Mouse (Mus musculus) macrophage (primary cell): ENCODE results near the gene Ctc1. TPM values are rescaled to one million over a fixed set of nuclear protein-coding genes. Genes with fewer than 3 reads are reported as not detected.

Experiments
- H3K27ac ChIP-seq: fragments of 350-480 bp; formaldehyde crosslinking; 2 replicates; pipeline ENCODE4 v1.9.0; 2021
- H3K36me3 ChIP-seq: fragments of 350-480 bp; formaldehyde crosslinking; 2 replicates; pipeline ENCODE4 v1.9.0; 2021; ENCODE audit errors: inconsistent target
- H3K4me3 ChIP-seq: fragments of 350-480 bp; formaldehyde crosslinking; 2 replicates; pipeline ENCODE4 v1.9.0; 2021; ENCODE audit errors: inconsistent target
- H3K79me2 ChIP-seq: fragments of 350-480 bp; formaldehyde crosslinking; 2 replicates; pipeline ENCODE4 v1.9.0; 2021; ENCODE audit errors: inconsistent target
- WGBS: methylation state at CpG from one replicate; pipeline ENCODE4 v1.1.7; 2026; ENCODE audit warnings: inconsistent platforms; ENCODE audit not compliant: missing documents; 5-methylcytosine and 5-hydroxymethylcytosine counted together
- polyA plus RNA-seq: library from polyadenylated mRNA; stranded (reverse); fragments of 250-400 nt; gene quantifications from 3 replicates; pipeline ENCODE4 v1.2.4, GENCODE M21; 2018; ENCODE audit warnings: inconsistent platforms

The Ctc1 gene
- polyA plus RNA-seq, 1 experiment from 2014 or later = 28.9 TPM

DNA sequence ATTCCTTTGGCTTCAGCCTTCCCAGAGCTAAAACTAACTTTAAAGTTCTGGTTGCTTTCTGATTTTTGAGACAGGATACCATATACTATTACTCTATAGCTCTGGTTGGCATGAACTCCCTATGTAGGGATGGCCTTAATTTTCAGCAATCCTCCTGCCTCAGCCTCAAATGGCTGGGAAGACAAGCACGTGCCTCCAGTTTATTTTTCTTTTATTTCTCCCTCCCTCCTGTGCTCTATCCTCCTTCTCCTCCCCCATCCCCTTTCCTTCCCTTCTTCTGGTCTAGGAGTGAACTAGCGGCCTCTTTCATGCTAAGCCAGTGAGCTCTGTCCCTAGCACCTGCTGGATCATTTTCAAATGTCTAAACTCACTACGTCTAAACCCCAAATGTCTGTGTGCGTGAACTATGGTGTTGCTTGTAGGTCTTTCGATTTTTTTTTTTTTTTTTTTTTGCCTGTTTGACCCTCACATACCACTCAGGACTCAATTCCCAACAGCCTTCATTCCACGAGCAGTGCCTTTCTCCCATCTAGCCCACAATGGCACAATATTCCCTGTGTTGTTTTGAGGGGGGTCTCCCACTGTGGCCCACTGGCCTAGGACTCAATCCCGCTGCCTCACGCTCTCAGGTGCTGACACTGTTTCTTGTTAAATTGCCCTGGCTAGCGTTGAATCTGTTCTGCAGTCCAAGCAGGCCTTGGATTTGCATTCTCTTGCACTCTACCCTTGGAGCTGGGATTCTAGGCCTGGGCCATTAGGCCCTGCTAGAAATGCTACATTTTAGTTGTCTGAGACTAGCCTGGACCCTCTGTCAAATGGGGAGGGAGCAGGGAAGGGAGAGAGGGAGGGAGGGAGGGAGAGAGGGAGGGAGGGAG lies 48.8 kb downstream of the Ctc1 start:
- Histone ChIP-seq H3K36me3 (no peaks in the 10 kb centered on the region), H3K4me3 (peak overlapping the region; percentile 71)
- WGBS = 89% methylated on average over 8 of the region's 9 CpGs

DNA sequence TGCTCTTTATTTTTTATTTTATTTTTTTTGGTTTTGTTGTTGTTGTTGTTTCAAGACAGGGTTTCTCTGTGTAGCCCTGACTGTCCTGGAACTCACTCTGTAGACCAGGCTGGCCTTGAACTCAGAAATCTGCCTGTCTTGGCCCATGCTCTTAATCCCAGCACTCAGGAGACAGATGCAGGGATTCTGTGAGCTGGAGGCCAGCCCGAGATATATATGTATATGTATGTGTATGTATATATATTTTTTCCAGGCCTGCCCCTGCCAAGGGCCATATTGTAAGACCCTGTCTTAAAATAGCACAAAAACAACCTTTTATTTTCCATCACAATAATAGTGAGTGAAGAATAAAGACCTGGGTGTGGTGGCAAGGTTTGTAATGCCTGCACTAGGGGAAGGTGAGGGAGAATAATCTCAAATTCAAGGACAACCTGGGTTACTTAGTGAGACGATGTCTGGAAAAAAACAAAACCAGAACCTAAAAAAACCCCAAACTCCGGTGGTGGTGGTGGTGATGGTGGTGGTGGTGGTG lies 49.7 kb downstream of the Ctc1 start:
- 100% methylated on average over 2 of the region's 3 CpGs for WGBS
- Histone ChIP-seq H3K36me3 (no peaks in the 10 kb centered on the region), H3K27ac (no peak overlapping the region), H3K79me2 (peaks cover 16% of the 10 kb centered on the region; the same call in 1 of the 2 replicates), H3K4me3 (no peak overlapping the region)

More for the DNA sequence above, 48.8 kb downstream of the Ctc1 start:
- Histone ChIP-seq H3K27ac (peak overlapping the region; percentile 75), H3K79me2 (peaks cover 19% of the 10 kb centered on the region; the same call in 1 of the 2 replicates)

- H3K79me2 ChIP-seq = peaks cover 7% of the 10 kb centered on the region; the same call in 1 of the 2 replicates
- peak overlapping the region; percentile 8; the same call in 1 of the 2 replicates for H3K4me3 ChIP-seq
- no peaks in the 10 kb centered on the region for H3K36me3 ChIP-seq
- no peak overlapping the region for H3K27ac ChIP-seq
- WGBS = 7% methylated on average over 23 of the region's 29 CpGs
Observed at GRCm38 (mm10) chr11:69066163-69066861, 50.6 kb downstream of the Ctc1 start.

GRCm38 (mm10) chr11:69066956-69067355 lies 51.2 kb downstream of the Ctc1 start:
- Histone ChIP-seq H3K79me2 (peaks cover under 1% of the 10 kb centered on the region; the same call in 1 of the 2 replicates), H3K4me3 (no peak overlapping the region), H3K27ac (no peak overlapping the region), H3K36me3 (no peaks in the 10 kb centered on the region)
- 16% methylated on average over 8 of the region's 8 CpGs for WGBS

- Histone ChIP-seq H3K36me3 (no peaks in the 10 kb centered on the region), H3K79me2 (no peaks in the 10 kb centered on the region), H3K4me3 (no peak overlapping the region), H3K27ac (no peak overlapping the region)
- WGBS = 96% methylated on average over 6 of the region's 6 CpGs
Observed at GRCm38 (mm10) chr11:69067601-69068000, 51.9 kb downstream of the Ctc1 start.

DNA sequence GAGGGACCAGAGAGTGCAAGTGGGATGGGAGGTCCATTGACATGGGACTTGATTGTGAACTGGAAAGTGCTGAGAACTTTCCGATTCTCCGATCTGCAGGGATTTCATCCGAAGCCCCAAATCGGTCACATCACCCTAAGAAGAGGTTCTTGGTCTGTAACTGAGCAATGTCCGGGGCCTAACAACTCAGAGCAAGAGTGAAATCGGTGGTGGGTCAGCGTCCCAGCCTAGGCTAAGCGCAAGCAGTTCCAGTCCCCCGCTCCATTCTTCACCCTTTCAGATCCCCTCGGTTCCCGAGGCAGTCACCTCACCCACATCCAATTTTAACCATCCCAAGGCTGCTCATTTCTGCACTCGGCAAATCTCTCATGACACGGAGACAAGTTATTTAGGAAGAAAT lies 54.4 kb downstream of the Ctc1 start:
- H3K4me3 ChIP-seq = peak overlapping the region; percentile 63
- H3K27ac ChIP-seq = peak overlapping the region; percentile 63
- 3% methylated on average over 13 of the region's 13 CpGs for WGBS
- no peaks in the 10 kb centered on the region for H3K36me3 ChIP-seq
- no peaks in the 10 kb centered on the region for H3K79me2 ChIP-seq

DNA sequence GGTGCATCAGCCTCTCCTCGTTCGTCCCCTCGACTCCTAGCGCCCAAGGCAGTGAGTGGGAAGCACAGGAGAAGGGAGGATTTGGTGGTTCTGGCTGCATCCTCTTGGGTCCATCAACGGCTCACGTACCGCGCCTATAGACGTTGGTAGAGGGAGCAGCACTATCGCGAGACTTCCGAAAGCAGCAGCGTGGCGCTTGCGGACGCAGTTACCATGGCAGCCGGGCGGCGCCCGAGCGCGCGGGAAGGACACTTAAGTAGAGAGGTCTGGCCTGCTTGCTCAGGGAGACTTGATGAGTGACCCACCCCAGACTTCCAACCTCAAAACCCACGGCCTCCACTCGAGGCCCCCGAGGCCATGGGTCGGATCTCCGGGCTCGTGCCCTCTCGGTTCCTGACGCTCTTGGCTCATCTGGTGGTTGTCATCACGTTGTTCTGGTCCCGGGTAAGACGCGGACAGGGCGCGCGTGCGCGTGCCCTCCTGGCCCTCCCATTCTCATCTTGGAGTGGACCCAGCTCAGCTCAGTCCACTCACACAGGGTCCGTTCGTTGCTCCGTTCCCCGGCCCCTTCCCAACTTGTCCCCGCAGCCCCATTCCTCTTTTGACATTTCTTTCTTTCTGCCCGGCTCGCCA lies 55.0 kb downstream of the Ctc1 start, which contains the start of gene Tmem107:
Gene Tmem107, plus strand, starts transcription at position 217 of the 633 bp plus-strand sequence.
- Histone ChIP-seq H3K27ac (peak within 1 kb of the TSS; percentile 63), H3K4me3 (peak within 1 kb of the TSS; percentile 63), H3K36me3 (no peaks in the 10 kb centered on the region), H3K79me2 (no peaks in the 10 kb centered on the region)
- WGBS = under 1% methylated on average over 47 of the region's 47 CpGs

- peak overlapping the region; percentile 63 for H3K27ac ChIP-seq
- no peaks in the 10 kb centered on the region for H3K36me3 ChIP-seq
- H3K4me3 ChIP-seq = peak overlapping the region; percentile 63
- no peaks in the 10 kb centered on the region for H3K79me2 ChIP-seq
- 35% methylated on average over 9 of the region's 9 CpGs for WGBS
Observed at GRCm38 (mm10) chr11:69071262-69071661, 55.6 kb downstream of the Ctc1 start.

DNA sequence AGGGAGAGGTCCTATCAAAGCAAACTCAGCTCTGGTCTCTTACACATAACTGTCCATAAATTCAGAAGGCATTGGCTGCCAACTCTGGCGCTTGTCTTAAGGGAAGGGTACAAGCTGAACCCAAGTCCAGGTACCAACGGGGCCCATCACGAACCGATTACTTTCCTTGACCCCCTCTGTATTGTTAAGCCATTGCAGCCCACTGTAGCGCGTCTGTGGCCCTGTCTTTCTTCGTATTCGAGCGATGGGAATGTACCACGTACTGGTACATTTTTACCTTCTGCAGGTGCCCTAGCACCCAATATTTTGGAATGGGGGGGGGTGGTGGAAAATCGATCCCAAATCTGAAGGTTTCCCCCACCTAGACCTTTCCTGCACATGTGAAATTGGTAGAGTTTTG lies 56.5 kb downstream of the Ctc1 start:
- 88% methylated on average over 10 of the region's 11 CpGs for WGBS

GRCm38 (mm10) chr11:69072666-69073064 lies 57.0 kb downstream of the Ctc1 start:
- WGBS = 38% methylated on average over 9 of the region's 9 CpGs
- no peaks in the 10 kb centered on the region for H3K79me2 ChIP-seq
- H3K27ac ChIP-seq = peak overlapping the region; percentile 90
- H3K36me3 ChIP-seq = no peaks in the 10 kb centered on the region
- H3K4me3 ChIP-seq = no peak overlapping the region

More for the DNA sequence above, 56.5 kb downstream of the Ctc1 start:
- Histone ChIP-seq H3K36me3 (no peaks in the 10 kb centered on the region), H3K79me2 (no peaks in the 10 kb centered on the region), H3K27ac (no peak overlapping the region), H3K4me3 (no peak overlapping the region)

DNA sequence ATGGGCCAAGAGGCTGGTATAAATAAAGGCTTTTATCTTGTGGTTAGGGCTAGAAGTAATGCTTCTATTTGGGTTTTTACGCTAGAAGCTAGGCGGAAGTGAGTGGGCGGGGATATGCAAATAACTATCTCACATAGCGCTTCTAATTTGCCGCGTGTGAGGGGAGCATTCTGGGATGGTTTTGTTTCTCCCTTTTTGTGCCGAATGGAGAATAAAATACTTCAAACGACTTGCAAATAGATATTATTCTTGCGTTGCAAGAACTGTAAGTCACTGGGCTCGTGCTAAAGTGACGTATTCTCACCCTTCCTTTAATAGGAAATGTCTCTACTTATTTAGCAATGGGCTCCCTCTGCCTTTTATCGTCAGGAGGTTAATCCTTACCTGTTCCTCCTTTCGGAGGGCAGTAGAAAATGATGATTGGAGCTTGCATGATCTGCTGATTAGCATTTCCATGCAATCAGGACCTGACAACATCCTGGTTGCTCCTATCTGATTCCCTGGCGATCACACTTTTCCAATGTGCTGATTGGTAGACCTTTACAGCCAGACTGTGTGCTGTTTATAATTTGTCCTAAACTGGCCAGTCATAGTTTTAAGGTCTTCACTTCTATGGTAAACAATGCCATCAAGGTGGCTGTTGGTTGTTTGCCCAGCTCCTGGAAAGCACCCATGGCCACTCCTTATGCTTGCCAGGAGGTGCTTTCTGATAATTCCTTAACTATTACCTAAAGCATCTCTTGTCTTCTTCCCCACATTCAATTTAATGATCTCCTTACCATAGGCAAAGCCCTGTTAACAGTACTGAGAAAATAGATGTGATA lies 57.6 kb downstream of the Ctc1 start:
- H3K27ac ChIP-seq = peak overlapping the region; percentile 90
- no peaks in the 10 kb centered on the region for H3K79me2 ChIP-seq
- no peak overlapping the region for H3K4me3 ChIP-seq
- H3K36me3 ChIP-seq = no peaks in the 10 kb centered on the region
- WGBS = 0% methylated on average over 14 of the region's 14 CpGs

GRCm38 (mm10) chr11:69073951-69074775 lies 58.5 kb downstream of the Ctc1 start:
- Histone ChIP-seq H3K27ac (no peak overlapping the region), H3K36me3 (no peaks in the 10 kb centered on the region)
- WGBS = 78% methylated on average over 6 of the region's 6 CpGs

GRCm38 (mm10) chr11:69074776-69075069 lies 59.0 kb downstream of the Ctc1 start:
- WGBS = 93% methylated on average over 2 of the region's 2 CpGs
- Histone ChIP-seq H3K79me2 (no peaks in the 10 kb centered on the region), H3K27ac (no peak overlapping the region), H3K4me3 (no peak overlapping the region), H3K36me3 (no peaks in the 10 kb centered on the region)

More at GRCm38 (mm10) chr11:69073951-69074775, 58.5 kb downstream of the Ctc1 start:
- H3K79me2 ChIP-seq = no peaks in the 10 kb centered on the region
- no peak overlapping the region for H3K4me3 ChIP-seq
